Comparison of ENCODE assay signal across 8 mouse cellular contexts in the genomic region with DNA sequence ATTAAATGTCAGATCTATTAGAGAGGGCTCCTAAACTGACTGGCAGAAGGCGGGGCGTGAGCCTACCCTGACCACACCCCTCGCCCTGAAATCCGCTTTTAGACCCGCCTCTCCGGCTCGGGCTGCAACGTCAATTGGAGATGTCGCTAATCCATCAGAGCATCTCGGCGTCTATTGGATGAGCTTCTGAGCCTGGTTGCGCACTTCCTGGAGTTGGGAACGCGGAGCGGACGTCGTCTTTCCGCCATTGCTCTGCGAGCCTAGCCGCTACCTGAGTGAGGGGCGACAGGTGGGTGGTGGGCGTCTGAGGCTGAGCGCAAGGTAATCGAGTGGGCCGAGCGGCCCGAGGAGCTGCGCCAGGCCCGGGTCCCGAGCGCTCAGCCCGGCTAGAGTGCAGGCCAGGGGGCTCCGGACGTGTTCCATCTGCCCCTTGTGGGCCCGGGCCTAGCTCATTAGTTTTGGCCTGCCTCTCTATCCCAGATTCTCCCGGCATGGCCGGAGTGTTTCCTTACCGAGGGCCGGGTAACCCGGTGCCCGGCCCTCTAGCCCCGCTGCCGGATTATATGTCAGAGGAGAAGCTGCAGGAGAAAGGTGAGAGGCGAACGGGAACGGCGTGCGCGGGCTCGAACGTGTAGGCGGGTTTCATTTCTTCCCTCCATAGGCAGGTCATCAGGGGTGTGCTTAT. TPM values are rescaled to one million over a fixed set of nuclear protein-coding genes. Genes with fewer than 3 reads are reported as not detected.
A peak's percentile ranks its signal among the peaks of the same experiment; 100 is the strongest.
DNase-seq lines count a peak whose midpoint lies in the region; ATAC-seq and TF ChIP-seq lines count a peak whose summit lies in the region.

Prpf8 (plus strand) TSS at position 216 of the 685 bp plus-strand sequence.

- no peak for TF ChIP-seq CTCF in liver, adult 2 months (IDR thresholded peaks at IDR 0.05; ENCODE audit: low read depth, low read length)

- under 1% methylated on average over 52 of the region's 52 CpGs for WGBS in heart, embryonic 11.5 days (ENCODE audit: insufficient replicate concordance)
- WGBS in kidney, embryonic 16.5 days: under 1% methylated on average over 52 of the region's 52 CpGs
- WGBS in liver, adult 2 months: under 1% methylated on average over 52 of the region's 52 CpGs

- H3K27me3 ChIP-seq in heart, embryonic 11.5 days (ENCODE audit: control insufficient read depth, insufficient read depth, low read length): no peaks in the 10 kb centered on the region
- no peaks in the 10 kb centered on the region for H3K27me3 ChIP-seq in kidney, embryonic 16.5 days (ENCODE audit: insufficient read depth, low read length)
- no peaks in the 10 kb centered on the region for H3K27me3 ChIP-seq in liver, adult 2 months (ENCODE audit: control insufficient read depth, insufficient read depth, low read length)
- no peaks in the 10 kb centered on the region for H3K27me3 ChIP-seq in myocyte (ENCODE audit: control insufficient read depth, insufficient read depth, insufficient read length)
- H3K27me3 ChIP-seq in splenic B cell, adult 2 months (ENCODE audit: control insufficient read depth, insufficient read depth, low read length, poor library complexity, severe bottlenecking): no peaks in the 10 kb centered on the region

- peaks cover 21% of the 10 kb centered on the region for H3K36me3 ChIP-seq in heart, embryonic 11.5 days (ENCODE audit: control insufficient read depth, insufficient read depth, low read length)
- H3K36me3 ChIP-seq in kidney, embryonic 16.5 days (ENCODE audit: insufficient read depth, low read length): peaks cover 27% of the 10 kb centered on the region
- peaks cover 25% of the 10 kb centered on the region for H3K36me3 ChIP-seq in liver, adult 2 months (ENCODE audit: control insufficient read depth, insufficient read depth, low read length)
- peaks cover 25% of the 10 kb centered on the region for H3K36me3 ChIP-seq in myocyte (ENCODE audit: control insufficient read depth, insufficient read depth)
- peaks cover 13% of the 10 kb centered on the region for H3K36me3 ChIP-seq in splenic B cell, adult 2 months (ENCODE audit: control insufficient read depth, insufficient read depth, low read length, poor library complexity, severe bottlenecking)

- peak; percentile 99 for ATAC-seq in erythroblast, adult 5-6 weeks (replicated peaks; ENCODE audit: low FRiP score, poor library complexity, severe bottlenecking)
- peak; percentile 98 for ATAC-seq in heart, embryonic 11.5 days (replicated peaks; ENCODE audit: insufficient number of reproducible peaks, low FRiP score, low TSS enrichment)
- ATAC-seq in kidney, embryonic 16.5 days (ENCODE audit: low FRiP score, low TSS enrichment): peak; percentile 99

- H3K4me1 ChIP-seq in heart, embryonic 11.5 days (ENCODE audit: control insufficient read depth, insufficient read depth, low read length): peaks cover 8% of the 10 kb centered on the region
- peaks cover 12% of the 10 kb centered on the region for H3K4me1 ChIP-seq in kidney, embryonic 16.5 days (ENCODE audit: insufficient read depth, low read length)
- peaks cover 6% of the 10 kb centered on the region for H3K4me1 ChIP-seq in liver, adult 2 months (ENCODE audit: control insufficient read depth, insufficient read depth, low read length)

- H3K27ac ChIP-seq in heart, embryonic 11.5 days (ENCODE audit: low read depth, low read length): 0 out of 2 replicates have a peak within 1 kb of the TSS, but pooled peaks have one; percentile 7
- peak within 1 kb of the TSS; percentile 54 for H3K27ac ChIP-seq in kidney, embryonic 16.5 days (ENCODE audit: low read length)
- peak within 1 kb of the TSS; percentile 78 for H3K27ac ChIP-seq in liver, adult 2 months (replicated peaks; ENCODE audit: insufficient read depth, low read depth, low read length)

- H3K79me2 ChIP-seq in liver, adult 2 months (ENCODE audit: control insufficient read depth, insufficient read depth, low read length): peaks cover 11% of the 10 kb centered on the region; the same call in 1 of the 2 replicates
- peaks cover 31% of the 10 kb centered on the region for H3K79me2 ChIP-seq in myocyte (ENCODE audit: control insufficient read depth, insufficient read depth)

- H3K4me3 ChIP-seq in heart, embryonic 11.5 days (ENCODE audit: low read depth, low read length): peak within 1 kb of the TSS; percentile 84
- peak within 1 kb of the TSS; percentile 100 for H3K4me3 ChIP-seq in kidney, embryonic 16.5 days (ENCODE audit: low read length)
- peak within 1 kb of the TSS; percentile 85 for H3K4me3 ChIP-seq in liver, adult 2 months (ENCODE audit: insufficient read depth, low read depth, low read length)
- H3K4me3 ChIP-seq in myocyte: peak within 1 kb of the TSS; percentile 83

- DNase-seq in B cell, adult 2 months: peak; percentile 96 to 97
- DNase-seq in brain, adult 2 months (ENCODE audit: low read depth, low spot score): peak; percentile 99
- DNase-seq in liver, adult 2 months (ENCODE audit: extremely low read depth, low read depth, low spot score): peak; percentile 95
- DNase-seq in splenic B cell, adult 2 months (ENCODE audit: low read depth, low spot score): peak; percentile 98

- H3K4me2 ChIP-seq in heart, embryonic 11.5 days: peak within 1 kb of the TSS; percentile 92
- peak within 1 kb of the TSS; percentile 99 for H3K4me2 ChIP-seq in kidney, embryonic 16.5 days (replicated peaks; ENCODE audit: low read depth, low read length)
- peak within 1 kb of the TSS; percentile 94 for H3K4me2 ChIP-seq in myocyte (ENCODE audit: low read depth)

- H3ac ChIP-seq in myocyte (ENCODE audit: control insufficient read depth, insufficient read length): peak within 1 kb of the TSS; percentile 96

- peak; percentile 61; the same call in 1 of the 2 replicates for TF ChIP-seq POLR2A in liver, adult 2 months (IDR thresholded peaks at IDR 0.05; ENCODE audit: extremely low read depth, insufficient read depth, low read length)
- TF ChIP-seq POLR2A in myocyte (IDR thresholded peaks at IDR 0.05; ENCODE audit: insufficient read length, low read depth): peak; percentile 76

- H3K9ac ChIP-seq in heart, embryonic 11.5 days (ENCODE audit: low read depth, low read length): peak within 1 kb of the TSS; percentile 91
- H3K9ac ChIP-seq in kidney, embryonic 16.5 days (replicated peaks; ENCODE audit: low read length): peak within 1 kb of the TSS; percentile 100
- peak within 1 kb of the TSS; percentile 88 for H3K9ac ChIP-seq in liver, adult 2 months (ENCODE audit: low read depth, low read length)

- H3K9me3 ChIP-seq in heart, embryonic 11.5 days (replicated peaks; ENCODE audit: control insufficient read depth, low read length): no peaks in the 10 kb centered on the region
- H3K9me3 ChIP-seq in kidney, embryonic 16.5 days (ENCODE audit: low read length): no peaks in the 10 kb centered on the region

TF ChIP-seq in myocyte, 11 proteins besides CTCF, POLR2A, EP300 and RAD21:
- no peak for TF ChIP-seq CEBPB (IDR thresholded peaks at IDR 0.05; ENCODE audit: insufficient read depth, poor library complexity, severe bottlenecking)
- TF ChIP-seq TCF3 (IDR thresholded peaks at IDR 0.05; ENCODE audit: insufficient read length, low read depth): no peak
- no peak for TF ChIP-seq USF1 (IDR thresholded peaks at IDR 0.05; ENCODE audit: low read depth)
- peak; percentile 76 for TF ChIP-seq POLR2AphosphoS2 (IDR thresholded peaks at IDR 0.05; ENCODE audit: insufficient read length, low read depth)
- TF ChIP-seq REST (IDR thresholded peaks at IDR 0.05; ENCODE audit: insufficient read depth, insufficient read length): no peak
- TF ChIP-seq SRF (IDR thresholded peaks at IDR 0.05; ENCODE audit: control insufficient read depth, insufficient read length, low read depth): no peak
- no peak for TF ChIP-seq E2F4 (IDR thresholded peaks at IDR 0.05; ENCODE audit: insufficient read depth)
- peak in 2 of 3 experiments; percentile 14 to 23 for TF ChIP-seq MYOG (IDR thresholded peaks at IDR 0.05; ENCODE audit: control insufficient read depth in 1 of 3, insufficient read depth in 1 of 3, insufficient read length in 2 of 3, low read depth in 2 of 3)
- TF ChIP-seq MYOD1 (IDR thresholded peaks at IDR 0.05; ENCODE audit: control insufficient read depth in 1 of 3, insufficient read length in 2 of 3, low read depth in 2 of 3): peak in 2 of 3 experiments; percentile 47 to 68
- no peak for TF ChIP-seq TCF12 (IDR thresholded peaks at IDR 0.05; ENCODE audit: insufficient read depth, poor library complexity, severe bottlenecking)
- TF ChIP-seq MAX (IDR thresholded peaks at IDR 0.05; ENCODE audit: low read depth): no peak

RNA-seq across cellular contexts. Expression of gene Prpf8, which starts in this region (rescaled TPM):
- 42.3 and 43.5 TPM in 2 replicates for total RNA-seq in erythroblast, adult 5-6 weeks (2015; ENCODE audit: low replicate concordance)
- total RNA-seq in erythroblast, adult 5-6 weeks (2017; ENCODE audit: low replicate concordance): 26.5 and 27.0 TPM in 2 replicates
- 56.1 and 62.1 TPM in 2 replicates for polyA plus RNA-seq in heart, embryonic 11.5 days (2014; fragmentation: Nextera tagmentation; extraction: Ambion mirVana)
- polyA plus RNA-seq in kidney, embryonic 16.5 days (2015; fragmentation: Nextera tagmentation; extraction: Ambion mirVana): 64.0 and 66.2 TPM in 2 replicates
- total RNA-seq in liver, adult 2 months (2014; rRNA removed): 72.8 and 102 TPM in 2 replicates
- 59.4 and 63.3 TPM in 2 replicates for polyA plus RNA-seq in liver, adult 2 months (2012; rRNA removed)
- polyA plus RNA-seq in myocyte (2012; fragmentation: generic; extraction: Trizol): 93.0 TPM

Comparison
In these comparisons a context has a peak if more than half of its experiments do, and no peak if none do; other contexts are left out.
1. Peak in every context shown above with its lines: DNase-seq, ATAC-seq, H3K4me3 ChIP-seq and H3K27ac ChIP-seq.
2. H3K27ac ChIP-seq: peak in every context shown above with its lines; median percentile 78 in liver, adult 2 months; 54 in kidney, embryonic 16.5 days; 7 in heart, embryonic 11.5 days.